Mouse (Mus musculus) heart, embryonic 14.5 days (tissue): Measurements from ENCODE around the gene Galr2. TPM values are rescaled to one million over a fixed set of nuclear protein-coding genes. Genes with fewer than 3 reads are reported as not detected.

Experiments used
- ATAC-seq: fragments of 200-750 bp; cut with Nextera tagmentation; 2 replicates; pipeline ENCODE4 v1.8.0; 2017; ENCODE audit warnings: low read depth, moderate TSS enrichment; ENCODE audit not compliant: insufficient number of reproducible peaks, insufficient read depth, low FRiP score
- H3K27ac ChIP-seq, 2 experiments: fragments of 200-500 bp in 1 of 2; fragments of 300-500 bp in 1 of 2; sonication (generic) in 1 of 2; replicated peaks in 1 of 2; 2 replicates each; pipeline ENCODE4 v1.5.1; 2012 to 2014; ENCODE audit warnings: low read depth in 2 of 2, low read length in 2 of 2, control low read depth in 1 of 2, mild to moderate bottlenecking in 1 of 2, mixed read lengths in 1 of 2; ENCODE audit not compliant: control insufficient read depth in 1 of 2, insufficient read depth in 1 of 2
- H3K27me3 ChIP-seq: fragments of 300-500 bp; sonication (generic); 2 replicates; pipeline ENCODE4 v1.6.1; 2014; ENCODE audit warnings: mild to moderate bottlenecking, low read length, control low read depth; ENCODE audit not compliant: control insufficient read depth, insufficient read depth
- H3K36me3 ChIP-seq: fragments of 300-500 bp; sonication (generic); 2 replicates; pipeline ENCODE4 v1.6.1; 2014; ENCODE audit warnings: mild to moderate bottlenecking, control low read depth, low read length, mixed read lengths; ENCODE audit not compliant: control insufficient read depth, insufficient read depth
- H3K4me1 ChIP-seq, 2 experiments: fragments of 200-500 bp in 1 of 2; fragments of 300-500 bp in 1 of 2; sonication (generic) in 1 of 2; 2 replicates each; pipeline ENCODE4 v1.6.1; 2012 to 2014; ENCODE audit warnings: low read length in 2 of 2, control low read depth in 1 of 2, mixed read lengths in 1 of 2; ENCODE audit not compliant: control insufficient read depth in 2 of 2, insufficient read depth in 2 of 2
- H3K4me2 ChIP-seq: fragments of 300-500 bp; sonication (generic); 2 replicates; pipeline ENCODE4 v1.6.1; 2014; ENCODE audit warnings: mild to moderate bottlenecking, low read length
- H3K4me3 ChIP-seq, 2 experiments: fragments of 200-500 bp in 1 of 2; fragments of 300-500 bp in 1 of 2; sonication (generic) in 1 of 2; 2 replicates each; pipeline ENCODE4 v1.5.1; 2012 to 2014; ENCODE audit warnings: low read length in 2 of 2, mild to moderate bottlenecking in 2 of 2, control low read depth in 1 of 2, low read depth in 1 of 2, moderate library complexity in 1 of 2; ENCODE audit not compliant: control insufficient read depth in 1 of 2, insufficient read depth in 1 of 2
- H3K9ac ChIP-seq: fragments of 300-500 bp; sonication (generic); 2 replicates; pipeline ENCODE4 v1.6.1; 2014; ENCODE audit warnings: mild to moderate bottlenecking, low read length
- H3K9me3 ChIP-seq: fragments of 300-500 bp; sonication (generic); 2 replicates; pipeline ENCODE4 v1.6.1; 2016; ENCODE audit warnings: low read length, control low read depth; ENCODE audit not compliant: control insufficient read depth
- WGBS: fragments of 180-500 bp; shearing (Covaris S2); extraction: QIAGEN DNeasy Blood & Tissue Kit; methylation state at CpG from one replicate; pipeline ENCODE4 v1.1.7; 2014; 5-methylcytosine and 5-hydroxymethylcytosine counted together
- polyA plus RNA-seq: library from polyadenylated mRNA; unstranded; fragments of >200 nt; fragmentation: Nextera tagmentation; extraction: Ambion mirVana; gene quantifications from 2 replicates; pipeline ENCODE4 v1.2.1, GENCODE M21; 2014

Galr2 gene
- polyA plus RNA-seq, 1 experiment from 2014 or later: not detected

DNA sequence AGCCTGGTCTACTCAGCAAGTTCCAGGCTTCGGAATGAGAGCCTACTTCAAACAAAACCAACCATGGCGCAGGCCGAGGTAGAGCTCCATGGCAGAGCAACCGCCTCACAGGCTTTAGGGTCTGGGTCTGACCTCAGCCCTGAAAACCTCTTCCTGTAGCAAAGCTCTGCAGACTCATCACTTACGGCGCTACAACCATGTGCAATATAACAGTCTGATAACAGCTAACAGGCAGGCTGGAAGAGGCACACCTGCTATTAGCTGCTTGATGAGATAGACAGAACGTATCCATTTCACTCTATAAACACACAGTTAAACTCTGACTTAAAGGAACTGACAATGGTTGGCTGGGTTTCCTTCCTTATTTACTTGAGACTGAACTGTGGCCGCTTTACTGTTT, 21.3 kb upstream of the Galr2 start:
- ATAC-seq: no peak
- Histone ChIP-seq H3K4me2 (no peak overlapping the region), H3K27me3 (no peaks in the 10 kb centered on the region), H3K9ac (no peak overlapping the region), H3K36me3 (peaks cover 100% of the 10 kb centered on the region), H3K4me3 (no peak overlapping the region), H3K9me3 (no peaks in the 10 kb centered on the region), H3K27ac (no peak overlapping the region), H3K4me1 (no peaks in the 10 kb centered on the region)
- WGBS: 92% methylated on average over 8 of the region's 8 CpGs

DNA sequence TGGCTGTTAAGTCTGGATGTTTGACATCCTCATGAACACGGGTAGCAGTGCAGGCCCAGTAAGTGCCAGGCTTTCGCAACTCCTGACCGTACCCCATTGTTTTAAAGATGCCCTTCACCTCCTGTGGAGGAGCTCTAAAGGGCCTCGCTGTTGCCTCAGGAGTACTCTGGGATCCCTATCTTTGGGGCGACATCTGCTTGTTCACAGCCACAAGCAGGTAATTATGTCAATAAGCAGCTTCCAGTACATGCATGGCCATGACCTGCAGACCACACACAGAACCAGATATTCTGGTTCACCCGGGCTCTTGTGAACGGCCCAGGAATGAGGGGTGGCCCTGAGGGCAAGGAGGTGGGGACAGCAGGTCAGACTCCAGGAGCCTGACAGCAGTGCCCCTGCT, 20.5 kb upstream of the Galr2 start:
- Histone ChIP-seq H3K9me3 (no peaks in the 10 kb centered on the region), H3K4me3 (no peak overlapping the region), H3K27me3 (no peaks in the 10 kb centered on the region), H3K27ac (no peak overlapping the region), H3K36me3 (peaks cover 100% of the 10 kb centered on the region), H3K4me2 (no peak overlapping the region), H3K4me1 (no peaks in the 10 kb centered on the region), H3K9ac (no peak overlapping the region)
- whole genome bisulfite sequencing: 94% methylated on average over 7 of the region's 7 CpGs
- ATAC-seq: no peak; the same call in 1 of the 2 replicates

DNA sequence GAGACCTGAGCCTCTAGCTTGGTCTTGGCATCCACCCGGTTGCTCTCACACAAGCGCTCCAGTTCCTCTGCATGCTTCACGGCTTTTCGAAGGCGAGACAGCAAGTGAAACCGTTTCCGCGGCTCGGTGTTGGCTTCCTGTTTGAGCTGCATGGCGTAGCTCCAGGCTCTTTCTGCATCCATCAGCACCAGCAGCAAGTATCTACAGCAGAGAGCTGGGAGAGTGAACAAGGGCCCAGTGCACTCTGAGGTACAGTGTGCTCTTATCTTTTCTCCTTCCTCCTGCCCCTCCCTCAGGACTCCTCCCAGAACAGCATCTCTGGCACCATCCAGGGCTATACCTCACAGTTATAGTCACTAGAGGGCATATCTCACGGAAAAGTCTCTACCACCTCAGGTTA, 15.4 kb upstream of the Galr2 start:
- Histone ChIP-seq H3K27me3 (no peaks in the 10 kb centered on the region), H3K4me2 (no peak overlapping the region), H3K9ac (no peak overlapping the region), H3K4me3 (no peak overlapping the region), H3K27ac (no peak overlapping the region), H3K4me1 (no peaks in the 10 kb centered on the region), H3K36me3 (peaks cover 97% of the 10 kb centered on the region), H3K9me3 (no peaks in the 10 kb centered on the region)
- ATAC-seq: no peak
- 86% methylated on average over 11 of the region's 11 CpGs for WGBS

DNA sequence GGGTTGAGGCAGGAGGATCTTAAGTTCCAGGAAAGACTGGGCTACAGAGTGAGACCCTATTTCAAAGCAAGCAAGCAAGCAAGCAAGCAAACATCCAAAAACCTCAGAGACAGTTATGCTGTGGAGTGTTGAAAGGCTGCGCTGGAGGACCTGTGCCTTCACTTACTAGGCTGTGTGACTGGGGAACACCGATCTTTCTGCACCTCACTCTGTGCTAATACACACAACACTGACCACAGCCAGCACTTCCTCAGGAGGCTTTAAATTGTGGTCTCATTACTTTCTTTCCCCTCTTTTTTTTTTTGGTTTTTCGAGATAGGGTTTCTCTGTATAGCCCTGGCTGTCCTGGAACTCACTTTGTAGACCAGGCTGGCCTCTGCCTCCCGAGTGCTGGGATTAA, 14.9 kb upstream of the Galr2 start:
- WGBS: 87% methylated on average over 4 of the region's 4 CpGs
- H3K27ac ChIP-seq: no peak overlapping the region

DNA sequence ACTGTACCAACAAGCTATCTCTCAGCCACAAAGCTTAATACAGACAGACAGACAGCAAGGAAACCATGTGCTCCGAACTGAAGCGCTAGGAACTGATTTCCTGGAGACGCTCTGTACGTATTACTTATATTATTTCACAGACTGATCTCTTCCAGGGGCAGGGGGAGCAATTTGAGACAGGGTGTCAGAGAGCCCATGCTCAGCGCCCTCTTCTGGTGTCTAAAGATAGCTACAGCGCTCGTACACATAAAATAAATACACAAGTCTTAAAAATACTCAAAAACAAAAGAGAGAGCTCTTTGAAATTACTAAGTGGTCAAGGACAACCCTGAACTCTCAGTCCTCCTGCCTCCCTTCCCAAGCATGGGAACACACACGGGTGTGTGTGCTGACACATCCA, 13.1 kb upstream of the Galr2 start:
- Histone ChIP-seq H3K27ac (no peak overlapping the region), H3K4me3 (no peak overlapping the region), H3K4me2 (no peak overlapping the region), H3K4me1 (peaks cover 0 to 7% of the 10 kb centered on the region in 2 experiments; a peak in 3 of 4 replicates), H3K9me3 (no peaks in the 10 kb centered on the region), H3K27me3 (no peaks in the 10 kb centered on the region), H3K9ac (no peak overlapping the region), H3K36me3 (peaks cover 94% of the 10 kb centered on the region)
- no peak for ATAC-seq
- 85% methylated on average over 8 of the region's 8 CpGs for WGBS

More for the DNA sequence above, 14.9 kb upstream of the Galr2 start:
- ATAC-seq: no peak
- H3K27me3 ChIP-seq: no peaks in the 10 kb centered on the region
- no peak overlapping the region for H3K4me3 ChIP-seq
- no peaks in the 10 kb centered on the region for H3K9me3 ChIP-seq
- H3K4me2 ChIP-seq: no peak overlapping the region
- H3K4me1 ChIP-seq: no peaks in the 10 kb centered on the region
- no peak overlapping the region for H3K9ac ChIP-seq
- peaks cover 95% of the 10 kb centered on the region for H3K36me3 ChIP-seq

DNA sequence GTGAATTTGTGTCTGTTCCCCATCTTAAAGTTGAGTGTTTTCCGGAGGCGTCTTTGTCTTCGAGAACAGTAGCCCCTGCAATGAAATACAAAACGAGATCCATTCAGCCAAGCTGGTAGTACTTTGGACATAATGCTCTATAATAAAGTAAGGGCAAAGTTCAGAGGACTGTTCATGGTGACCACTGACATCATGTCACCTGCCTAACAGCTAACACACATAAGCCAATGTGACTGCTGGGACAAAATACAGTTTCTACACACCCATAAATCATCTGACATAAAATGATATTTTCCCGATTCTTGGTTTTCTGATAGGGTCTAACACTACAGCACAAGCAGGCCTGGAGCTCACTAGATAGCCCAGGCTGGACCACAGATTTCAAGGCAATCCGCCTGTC, 12.4 kb upstream of the Galr2 start:
- H3K9ac ChIP-seq: no peak overlapping the region
- peaks cover 87% of the 10 kb centered on the region for H3K36me3 ChIP-seq
- ATAC-seq: no peak
- peaks cover 2 to 12% of the 10 kb centered on the region in 2 experiments; a peak in 3 of 4 replicates for H3K4me1 ChIP-seq
- H3K27me3 ChIP-seq: no peaks in the 10 kb centered on the region
- no peak overlapping the region for H3K4me2 ChIP-seq
- H3K9me3 ChIP-seq: no peaks in the 10 kb centered on the region
- 95% methylated on average over 6 of the region's 6 CpGs for WGBS
- H3K4me3 ChIP-seq: no peak overlapping the region
- H3K27ac ChIP-seq: no peak overlapping the region

DNA sequence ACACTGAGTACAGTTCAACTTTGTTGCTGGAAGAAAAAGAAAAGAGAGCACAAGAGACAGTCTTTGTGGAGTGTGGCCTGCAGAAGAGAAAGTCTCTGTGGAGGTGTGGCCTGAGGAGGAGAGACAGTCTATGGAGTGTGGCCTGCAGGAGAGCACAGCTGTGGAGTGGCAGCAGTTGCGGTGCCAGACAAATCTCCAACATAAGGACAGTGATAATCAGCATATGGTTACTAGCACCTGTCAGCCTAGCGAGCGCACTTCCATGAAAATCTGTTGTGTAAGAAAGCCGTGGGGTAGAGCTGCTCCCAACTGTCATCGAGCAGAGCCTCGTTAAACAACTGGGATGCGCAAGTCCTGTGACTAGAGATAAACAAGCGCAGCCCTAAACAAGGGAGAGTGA, 11.2 kb upstream of the Galr2 start:
- ATAC-seq: no peak
- no peak overlapping the region for H3K9ac ChIP-seq
- H3K4me2 ChIP-seq: no peak overlapping the region
- H3K9me3 ChIP-seq: no peaks in the 10 kb centered on the region
- no peaks in the 10 kb centered on the region for H3K27me3 ChIP-seq
- no peak overlapping the region for H3K27ac ChIP-seq
- H3K4me3 ChIP-seq: no peak overlapping the region
- 86% methylated on average over 8 of the region's 8 CpGs for WGBS
- H3K36me3 ChIP-seq: peaks cover 75% of the 10 kb centered on the region
- peaks cover 5 to 12% of the 10 kb centered on the region in 2 experiments for H3K4me1 ChIP-seq
